ENCODE assay signal across 9 mouse cellular contexts in genomic region chr3:51359558-51360307, GRCm38 (mm10). TPM values are rescaled to one million over a fixed set of nuclear protein-coding genes. Genes with fewer than 3 reads are reported as not detected.
A peak's percentile ranks its signal among the peaks of the same experiment; 100 is the strongest.
DNase-seq lines count a peak whose midpoint lies in the region; ATAC-seq and TF ChIP-seq lines count a peak whose summit lies in the region.
"Had no signal": no experiment of that assay in that cellular context is flagged by ENCODE, and none has a peak within 500 bp of the region (broad histone marks: within the 10 kb centered on the region; RNA-seq: fewer than 3 reads in every experiment).

No protein-coding gene starts in this region.

- no peak overlapping the region; the same call in 1 of the 2 replicates for H3K9ac ChIP-seq in liver, embryonic 15.5 days

- H3K4me3 ChIP-seq in erythroblast, embryonic 14.5 days (replicated peaks): peak overlapping the region; percentile 75
- H3K4me3 ChIP-seq in thymus, adult 2 months (ENCODE audit: control insufficient read depth, insufficient read depth, low read length): no peak overlapping the region
- peak overlapping the region; percentile 66 for H3K4me3 ChIP-seq in liver, embryonic 15.5 days (replicated peaks)

- H3K9me3 ChIP-seq in erythroblast, embryonic 14.5 days (ENCODE audit: control insufficient read depth, low read length): peaks cover 3% of the 10 kb centered on the region; the same call in 1 of the 2 replicates
- no peaks in the 10 kb centered on the region for H3K9me3 ChIP-seq in liver, embryonic 15.5 days (replicated peaks)

- ATAC-seq in erythroblast, adult 5-6 weeks (replicated peaks; ENCODE audit: low FRiP score, poor library complexity, severe bottlenecking): no peak; the same call in 1 of the 2 replicates
- no peak for ATAC-seq in liver, embryonic 15.5 days (ENCODE audit: insufficient read depth)

- peak; percentile 40 for DNase-seq in thymus, postnatal 4 days
- DNase-seq in thymus, adult 2 months: no peak
- DNase-seq in layer of hippocampus, postnatal 14 days (ENCODE audit: low spot score in 2 of 2): no peak
- DNase-seq in cerebellum, adult 9-11 months: no peak
- DNase-seq in layer of hippocampus, adult 9-10 months (ENCODE audit: low spot score): no peak

- WGBS in thymus, adult 2 months: 42% methylated on average over 14 of the region's 14 CpGs
- 27% methylated on average over 14 of the region's 14 CpGs for WGBS in liver, embryonic 15.5 days (ENCODE audit: insufficient replicate concordance)

- no peak overlapping the region for H3K27ac ChIP-seq in thymus, adult 2 months (ENCODE audit: control insufficient read depth, insufficient read depth, low read length)
- no peak overlapping the region for H3K27ac ChIP-seq in liver, embryonic 15.5 days (replicated peaks)

- H3K36me3 ChIP-seq in erythroblast, embryonic 14.5 days (ENCODE audit: control insufficient read depth): no peaks in the 10 kb centered on the region
- H3K36me3 ChIP-seq in thymus, adult 2 months (ENCODE audit: control insufficient read depth, insufficient read depth, low read length): no peaks in the 10 kb centered on the region
- no peaks in the 10 kb centered on the region for H3K36me3 ChIP-seq in liver, embryonic 15.5 days (replicated peaks)

- no peaks in the 10 kb centered on the region for H3K27me3 ChIP-seq in erythroblast, embryonic 14.5 days (ENCODE audit: control insufficient read depth)
- H3K27me3 ChIP-seq in thymus, adult 2 months (ENCODE audit: control insufficient read depth, insufficient read depth, low read length): no peaks in the 10 kb centered on the region
- 0 out of 2 replicates have a peak, but pooled peaks cover 3% of the 10 kb centered on the region for H3K27me3 ChIP-seq in liver, embryonic 15.5 days

- peak overlapping the region; percentile 88 for H3K4me2 ChIP-seq in liver, embryonic 15.5 days

- H3K4me1 ChIP-seq in erythroblast, embryonic 14.5 days (ENCODE audit: control insufficient read depth): peaks cover 68% of the 10 kb centered on the region
- peaks cover 12% of the 10 kb centered on the region for H3K4me1 ChIP-seq in thymus, adult 2 months (replicated peaks; ENCODE audit: control insufficient read depth, insufficient read depth, low read length)
- H3K4me1 ChIP-seq in liver, embryonic 15.5 days (replicated peaks): peaks cover 50% of the 10 kb centered on the region

- TF ChIP-seq CTCF in thymus, adult 2 months (IDR thresholded peaks at IDR 0.05; ENCODE audit: borderline replicate concordance, control insufficient read depth, extremely low read depth, insufficient read depth, low read length, poor library complexity): no peak

- no peak for TF ChIP-seq POLR2A in thymus, adult 2 months (IDR thresholded peaks at IDR 0.05; ENCODE audit: control insufficient read depth, extremely low read depth, insufficient read depth, low read length, poor library complexity)

RNA-seq across cellular contexts. Expression of gene Elf2, which starts 19.3 kb away (rescaled TPM):
- 1.1 and 1.4 TPM in 2 replicates for polyA plus RNA-seq in erythroblast, embryonic 14.5 days (2012)
- total RNA-seq in erythroblast, adult 5-6 weeks (2015; ENCODE audit: low replicate concordance): 20.9 and 24.0 TPM in 2 replicates
- 65.4 and 81.5 TPM in 2 replicates for total RNA-seq in erythroblast, adult 5-6 weeks (2017; ENCODE audit: low replicate concordance)
- polyA plus RNA-seq in thymus, adult 2 months (2012; rRNA removed): 85.0 and 106 TPM in 2 replicates
- 22.3 and 22.6 TPM in 2 replicates for polyA plus RNA-seq in liver, embryonic 15.5 days (2015; fragmentation: Nextera tagmentation; extraction: Ambion mirVana)
- total RNA-seq in layer of hippocampus, postnatal 14 days (2021): 10 to 100 TPM; 33.6 to 39.0 TPM

RNA-seq across cellular contexts. Expression of gene Mgarp, which starts 36.8 kb away (rescaled TPM):
- 0.08 TPM in 2 replicates for polyA plus RNA-seq in erythroblast, embryonic 14.5 days (2012)
- total RNA-seq in erythroblast, adult 5-6 weeks (2015; ENCODE audit: low replicate concordance): not detected in 2 replicates
- 0.56 TPM in 1 of 2 replicates, not detected in the other for total RNA-seq in erythroblast, adult 5-6 weeks (2017; ENCODE audit: low replicate concordance)
- polyA plus RNA-seq in thymus, adult 2 months (2012; rRNA removed): 0.18 and 0.22 TPM in 2 replicates
- 1.3 and 1.9 TPM in 2 replicates for polyA plus RNA-seq in liver, embryonic 15.5 days (2015; fragmentation: Nextera tagmentation; extraction: Ambion mirVana)
- not detected for total RNA-seq in layer of hippocampus, postnatal 14 days (2021)
- total RNA-seq: neutrophil, adult 5-6 weeks had no signal

RNA-seq across cellular contexts. Expression of gene Ndufc1, which starts 49.1 kb away (rescaled TPM):
- 4.2 and 5.7 TPM in 2 replicates for polyA plus RNA-seq in erythroblast, embryonic 14.5 days (2012)
- total RNA-seq in erythroblast, adult 5-6 weeks (2015; ENCODE audit: low replicate concordance): 27.4 and 43.2 TPM in 2 replicates
- total RNA-seq in erythroblast, adult 5-6 weeks (2017; ENCODE audit: low replicate concordance): 2.5 and 23.8 TPM in 2 replicates
- 152 and 169 TPM in 2 replicates for polyA plus RNA-seq in thymus, adult 2 months (2012; rRNA removed)
- 308 and 386 TPM in 2 replicates for polyA plus RNA-seq in liver, embryonic 15.5 days (2015; fragmentation: Nextera tagmentation; extraction: Ambion mirVana)
- total RNA-seq in layer of hippocampus, postnatal 14 days (2021): 100 to 1,000 TPM; 357 to 360 TPM

RNA-seq across cellular contexts. Expression of gene Naa15, which starts 55.2 kb away (rescaled TPM):
- polyA plus RNA-seq in erythroblast, embryonic 14.5 days (2012): 1.2 TPM in 2 replicates
- total RNA-seq in erythroblast, adult 5-6 weeks (2015; ENCODE audit: low replicate concordance): 27.2 and 38.0 TPM in 2 replicates
- total RNA-seq in erythroblast, adult 5-6 weeks (2017; ENCODE audit: low replicate concordance): 42.0 and 49.9 TPM in 2 replicates
- 6.0 and 6.7 TPM in 2 replicates for polyA plus RNA-seq in thymus, adult 2 months (2012; rRNA removed)
- polyA plus RNA-seq in liver, embryonic 15.5 days (2015; fragmentation: Nextera tagmentation; extraction: Ambion mirVana): 20.4 and 22.3 TPM in 2 replicates
- 10 to 100 TPM; 41.8 to 46.9 TPM for total RNA-seq in layer of hippocampus, postnatal 14 days (2021)

Comparison
In these comparisons a context has a peak if more than half of its experiments do, and no peak if none do; other contexts are left out.
1. RNA of gene Ndufc1, which starts 49.1 kb away (polyA plus RNA-seq): 308 to 386 TPM in liver, embryonic 15.5 days and 152 to 169 TPM in thymus, adult 2 months; 4.2 to 5.7 TPM in erythroblast, embryonic 14.5 days; every median in the first group is over 10 times any median in the second.